Mouse (Mus musculus) midbrain, embryonic 12.5 days (tissue): ENCODE measurements around the gene Emx1. TPM values are rescaled to one million over a fixed set of nuclear protein-coding genes. Genes with fewer than 3 reads are reported as not detected.

Experiments used
- ATAC-seq: fragments of 200-750 bp; cut with Nextera tagmentation; 2 replicates; pipeline ENCODE4 v1.8.0; 2017; ENCODE audit warnings: low read depth, moderate TSS enrichment, moderate library complexity; ENCODE audit not compliant: low FRiP score
- H3K27ac ChIP-seq: fragments of 300-500 bp; sonication (generic); replicated peaks from 2 replicates; pipeline ENCODE4 v1.5.1; 2016; ENCODE audit warnings: mild to moderate bottlenecking
- H3K27me3 ChIP-seq: fragments of 300-500 bp; sonication (generic); 2 replicates; pipeline ENCODE4 v1.6.1; 2016; ENCODE audit warnings: mild to moderate bottlenecking
- H3K36me3 ChIP-seq: fragments of 300-500 bp; sonication (generic); 2 replicates; pipeline ENCODE4 v1.6.1; 2016
- H3K4me1 ChIP-seq: fragments of 300-500 bp; sonication (generic); 2 replicates; pipeline ENCODE4 v1.6.1; 2016
- H3K4me2 ChIP-seq: fragments of 300-500 bp; sonication (generic); replicated peaks from 2 replicates; pipeline ENCODE4 v1.6.1; 2016; ENCODE audit warnings: mild to moderate bottlenecking, moderate library complexity
- H3K4me3 ChIP-seq: fragments of 300-500 bp; sonication (generic); 2 replicates; pipeline ENCODE4 v1.5.1; 2016; ENCODE audit warnings: mild to moderate bottlenecking
- H3K9ac ChIP-seq: fragments of 300-500 bp; sonication (generic); replicated peaks from 2 replicates; pipeline ENCODE4 v1.6.1; 2016; ENCODE audit warnings: mild to moderate bottlenecking, moderate library complexity
- H3K9me3 ChIP-seq: fragments of 300-500 bp; sonication (generic); 2 replicates; pipeline ENCODE4 v1.6.1; 2016; ENCODE audit warnings: mild to moderate bottlenecking
- WGBS: fragments of 180-500 bp; shearing (Covaris S2); methylation state at CpG from one replicate; pipeline ENCODE4 v1.1.7; 2016; 5-methylcytosine and 5-hydroxymethylcytosine counted together
- polyA plus RNA-seq: library from polyadenylated mRNA; unstranded; fragments of >200 nt; fragmentation: Nextera tagmentation; extraction: Ambion mirVana; gene quantifications from 2 replicates; pipeline ENCODE4 v1.2.1, GENCODE M21; 2016

Emx1 gene
- polyA plus RNA-seq, 1 experiment from 2014 or later, result 3.3 TPM

- Histone ChIP-seq H3K4me3 (no peak overlapping the region), H3K27ac (no peak overlapping the region), H3K4me2 (no peak overlapping the region), H3K36me3 (no peaks in the 10 kb centered on the region), H3K9ac (no peak overlapping the region), H3K4me1 (peaks cover 42% of the 10 kb centered on the region), H3K9me3 (no peaks in the 10 kb centered on the region), H3K27me3 (peaks cover 6% of the 10 kb centered on the region)
- whole genome bisulfite sequencing, result 40% methylated on average over 5 of the region's 5 CpGs
- ATAC-seq, result no peak
Observed at GRCm38 (mm10) chr6:85237001-85237400, 49.8 kb downstream of the Emx1 start.

- Histone ChIP-seq H3K4me1 (peaks cover 35% of the 10 kb centered on the region), H3K36me3 (no peaks in the 10 kb centered on the region), H3K27me3 (no peaks in the 10 kb centered on the region; the same call in 1 of the 2 replicates), H3K4me2 (no peak overlapping the region), H3K4me3 (no peak overlapping the region), H3K27ac (no peak overlapping the region), H3K9ac (no peak overlapping the region), H3K9me3 (no peaks in the 10 kb centered on the region)
- 54% methylated on average over 10 of the region's 10 CpGs for WGBS
- ATAC-seq, result 0 out of 2 replicates have a peak, but pooled peaks have one; percentile 19
Observed at GRCm38 (mm10) chr6:85237595-85238337, 50.5 kb downstream of the Emx1 start.

- no peaks in the 10 kb centered on the region for H3K9me3 ChIP-seq
- H3K4me2 ChIP-seq, result 0 out of 2 replicates have a peak overlapping the region, but pooled peaks have one; percentile 13
- H3K36me3 ChIP-seq, result no peaks in the 10 kb centered on the region
- H3K4me3 ChIP-seq, result no peak overlapping the region
- ATAC-seq, result peak; percentile 38; the same call in 1 of the 2 replicates
- 11% methylated on average over 4 of the region's 4 CpGs for WGBS
- no peaks in the 10 kb centered on the region for H3K27me3 ChIP-seq
- no peak overlapping the region for H3K27ac ChIP-seq
- no peak overlapping the region for H3K9ac ChIP-seq
- peaks cover 31% of the 10 kb centered on the region for H3K4me1 ChIP-seq
Observed at GRCm38 (mm10) chr6:85239044-85239489, 51.8 kb downstream of the Emx1 start.

GRCm38 (mm10) chr6:85249821-85250220 lies 62.6 kb downstream of the Emx1 start:
- H3K4me1 ChIP-seq, result peaks cover 12% of the 10 kb centered on the region; the same call in 1 of the 2 replicates
- no peaks in the 10 kb centered on the region for H3K27me3 ChIP-seq
- no peak for ATAC-seq
- no peaks in the 10 kb centered on the region for H3K36me3 ChIP-seq
- no peak overlapping the region for H3K4me3 ChIP-seq
- no peak overlapping the region for H3K27ac ChIP-seq
- H3K4me2 ChIP-seq, result no peak overlapping the region
- 74% methylated on average over 9 of the region's 9 CpGs for WGBS
- no peak overlapping the region for H3K9ac ChIP-seq
- H3K9me3 ChIP-seq, result no peaks in the 10 kb centered on the region

GRCm38 (mm10) chr6:85250811-85251241 lies 63.6 kb downstream of the Emx1 start:
- H3K4me1 ChIP-seq, result peaks cover 12% of the 10 kb centered on the region; the same call in 1 of the 2 replicates
- no peaks in the 10 kb centered on the region for H3K27me3 ChIP-seq
- no peak overlapping the region for H3K4me3 ChIP-seq
- H3K9me3 ChIP-seq, result no peaks in the 10 kb centered on the region
- no peak for ATAC-seq
- H3K9ac ChIP-seq, result no peak overlapping the region
- 32% methylated on average over 6 of the region's 6 CpGs for WGBS
- H3K36me3 ChIP-seq, result no peaks in the 10 kb centered on the region
- H3K4me2 ChIP-seq, result no peak overlapping the region
- no peak overlapping the region for H3K27ac ChIP-seq

- peak; percentile 49; the same call in 1 of the 2 replicates for ATAC-seq
- Histone ChIP-seq H3K9me3 (no peaks in the 10 kb centered on the region), H3K4me2 (no peak overlapping the region), H3K9ac (no peak overlapping the region), H3K4me3 (no peak overlapping the region), H3K4me1 (peaks cover 12% of the 10 kb centered on the region; the same call in 1 of the 2 replicates), H3K36me3 (no peaks in the 10 kb centered on the region), H3K27ac (no peak overlapping the region), H3K27me3 (no peaks in the 10 kb centered on the region)
- 81% methylated on average over 17 of the region's 17 CpGs for WGBS
Observed at GRCm38 (mm10) chr6:85252251-85253058, 65.2 kb downstream of the Emx1 start.

- no peaks in the 10 kb centered on the region for H3K36me3 ChIP-seq
- H3K9me3 ChIP-seq, result no peaks in the 10 kb centered on the region
- H3K27me3 ChIP-seq, result no peaks in the 10 kb centered on the region
- no peak overlapping the region for H3K4me3 ChIP-seq
- WGBS, result 64% methylated on average over 3 of the region's 3 CpGs
- no peak overlapping the region for H3K27ac ChIP-seq
- ATAC-seq, result no peak
- no peak overlapping the region for H3K9ac ChIP-seq
- no peak overlapping the region for H3K4me2 ChIP-seq
- peaks cover 12% of the 10 kb centered on the region; the same call in 1 of the 2 replicates for H3K4me1 ChIP-seq
Observed at GRCm38 (mm10) chr6:85253275-85253674, 66.0 kb downstream of the Emx1 start.

Other genes starting within 250 kb of the Emx1 start
- 47.7 and 48.9 TPM in 2 replicates for gene Exoc6b, start 117.9 kb upstream of the Emx1 start, polyA plus RNA-seq
- 24.6 and 33.4 TPM in 2 replicates for gene Spr, start 49.7 kb upstream of the Emx1 start, polyA plus RNA-seq
- gene Sfxn5, start 146.0 kb downstream of the Emx1 start, polyA plus RNA-seq, result 8.2 and 9.5 TPM in 2 replicates
- 9.7 and 10.1 TPM in 2 replicates for gene Rab11fip5, start 187.2 kb downstream of the Emx1 start, polyA plus RNA-seq
- not detected in 2 replicates for gene Noto, start 236.4 kb downstream of the Emx1 start, polyA plus RNA-seq
- gene Smyd5, start 244.6 kb downstream of the Emx1 start, polyA plus RNA-seq, result 51.4 and 54.8 TPM in 2 replicates